Mouse (Mus musculus) forebrain, embryonic 13.5 days (tissue): ENCODE measurements at regions not wholly inside any gene's neighbourhood (a gene's known extent, or its start where the extent isn't known, plus 50 kb on each side); places are given as distances from the start of the nearest gene placed in this dataset.

Source experiments
- ATAC-seq: fragments of 200-750 bp; cut with Nextera tagmentation; 2 replicates; pipeline ENCODE4 v1.8.0; 2017
- H3K27ac ChIP-seq: fragments of 300-500 bp; sonication (generic); 2 replicates; pipeline ENCODE4 v1.5.1; 2015; ENCODE audit warnings: inconsistent platforms, mild to moderate bottlenecking, moderate library complexity
- H3K27me3 ChIP-seq: fragments of 300-500 bp; sonication (generic); 2 replicates; pipeline ENCODE4 v1.6.1; 2015; ENCODE audit warnings: mild to moderate bottlenecking, inconsistent platforms
- H3K36me3 ChIP-seq: fragments of 300-500 bp; sonication (generic); 2 replicates; pipeline ENCODE4 v1.6.1; 2015; ENCODE audit warnings: mild to moderate bottlenecking, inconsistent platforms; ENCODE audit not compliant: poor library complexity, severe bottlenecking
- H3K4me1 ChIP-seq: fragments of 300-500 bp; sonication (generic); 2 replicates; pipeline ENCODE4 v1.6.1; 2015; ENCODE audit warnings: inconsistent platforms
- H3K4me2 ChIP-seq: fragments of 300-500 bp; sonication (generic); 2 replicates; pipeline ENCODE4 v1.6.1; 2015; ENCODE audit warnings: inconsistent platforms, mild to moderate bottlenecking, moderate library complexity
- H3K4me3 ChIP-seq: fragments of 300-500 bp; sonication (generic); 2 replicates; pipeline ENCODE4 v1.5.1; 2015; ENCODE audit warnings: mild to moderate bottlenecking, inconsistent platforms
- H3K9ac ChIP-seq: fragments of 300-500 bp; sonication (generic); 2 replicates; pipeline ENCODE4 v1.6.1; 2015; ENCODE audit warnings: mild to moderate bottlenecking, inconsistent platforms
- H3K9me3 ChIP-seq: fragments of 300-500 bp; sonication (generic); replicated peaks from 2 replicates; pipeline ENCODE4 v1.6.1; 2016; ENCODE audit warnings: inconsistent platforms
- WGBS: fragments of 180-500 bp; shearing (Covaris S2); methylation state at CpG from one replicate; pipeline ENCODE4 v1.1.7; 2015; 5-methylcytosine and 5-hydroxymethylcytosine counted together

- Histone ChIP-seq H3K4me2 (no peak overlapping the region), H3K9me3 (no peaks in the 10 kb centered on the region), H3K36me3 (no peaks in the 10 kb centered on the region), H3K4me3 (no peak overlapping the region), H3K9ac (no peak overlapping the region), H3K27ac (no peak overlapping the region), H3K4me1 (no peaks in the 10 kb centered on the region), H3K27me3 (no peaks in the 10 kb centered on the region)
- 86% methylated on average over 5 of the region's 5 CpGs for WGBS
- no peak for ATAC-seq
These were observed 660.2 kb downstream of the Magi1 start for GRCm38 (mm10) chr6:93623541-93623940.

GRCm38 (mm10) chr6:93616926-93617325 lies 666.8 kb downstream of the Magi1 start:
- Histone ChIP-seq H3K9ac (no peak overlapping the region), H3K4me1 (no peaks in the 10 kb centered on the region), H3K4me2 (no peak overlapping the region), H3K9me3 (no peaks in the 10 kb centered on the region), H3K36me3 (no peaks in the 10 kb centered on the region), H3K4me3 (no peak overlapping the region), H3K27me3 (no peaks in the 10 kb centered on the region), H3K27ac (no peak overlapping the region)
- no peak for ATAC-seq

- H3K9me3 ChIP-seq, result no peaks in the 10 kb centered on the region
- no peak for ATAC-seq
- WGBS, result 87% methylated on average over 2 of the region's 2 CpGs
These were observed 657.1 kb upstream of the Adamts9 start for GRCm38 (mm10) chr6:93600376-93600775.

GRCm38 (mm10) chr6:93599371-93599770 lies 656.1 kb upstream of the Adamts9 start:
- H3K9ac ChIP-seq, result no peak overlapping the region
- no peak overlapping the region for H3K27ac ChIP-seq
- no peaks in the 10 kb centered on the region for H3K36me3 ChIP-seq
- 84% methylated on average over 3 of the region's 3 CpGs for WGBS
- H3K4me1 ChIP-seq, result no peaks in the 10 kb centered on the region
- ATAC-seq, result no peak
- no peak overlapping the region for H3K4me2 ChIP-seq
- H3K27me3 ChIP-seq, result no peaks in the 10 kb centered on the region
- H3K4me3 ChIP-seq, result no peak overlapping the region
- no peaks in the 10 kb centered on the region; the same call in 1 of the 2 replicates for H3K9me3 ChIP-seq

More at GRCm38 (mm10) chr6:93600376-93600775, 657.1 kb upstream of the Adamts9 start:
- Histone ChIP-seq H3K36me3 (no peaks in the 10 kb centered on the region), H3K27me3 (no peaks in the 10 kb centered on the region), H3K4me3 (no peak overlapping the region), H3K9ac (no peak overlapping the region), H3K4me1 (no peaks in the 10 kb centered on the region), H3K27ac (no peak overlapping the region), H3K4me2 (no peak overlapping the region)

- H3K4me3 ChIP-seq, result no peak overlapping the region
- H3K27me3 ChIP-seq, result no peaks in the 10 kb centered on the region
- H3K4me1 ChIP-seq, result no peaks in the 10 kb centered on the region
- no peak overlapping the region for H3K9ac ChIP-seq
- no peaks in the 10 kb centered on the region; the same call in 1 of the 2 replicates for H3K9me3 ChIP-seq
- no peak overlapping the region for H3K4me2 ChIP-seq
- 64% methylated on average over 2 of the region's 2 CpGs for WGBS
- no peaks in the 10 kb centered on the region for H3K36me3 ChIP-seq
- no peak overlapping the region for H3K27ac ChIP-seq
- ATAC-seq, result no peak
These were observed 646.6 kb upstream of the Adamts9 start for GRCm38 (mm10) chr6:93589935-93590334.

- no peaks in the 10 kb centered on the region for H3K27me3 ChIP-seq
- H3K27ac ChIP-seq, result no peak overlapping the region
- no peak overlapping the region for H3K9ac ChIP-seq
- 100% methylated on average over 2 of the region's 2 CpGs for WGBS
- H3K4me3 ChIP-seq, result no peak overlapping the region
- no peak for ATAC-seq
- no peak overlapping the region for H3K4me2 ChIP-seq
- H3K4me1 ChIP-seq, result no peaks in the 10 kb centered on the region
- H3K36me3 ChIP-seq, result no peaks in the 10 kb centered on the region
- no peaks in the 10 kb centered on the region for H3K9me3 ChIP-seq
These were observed 643.6 kb upstream of the Adamts9 start for GRCm38 (mm10) chr6:93586871-93587270.

- no peak for ATAC-seq
- Histone ChIP-seq H3K4me2 (no peak overlapping the region), H3K36me3 (no peaks in the 10 kb centered on the region), H3K4me1 (no peaks in the 10 kb centered on the region), H3K9ac (no peak overlapping the region), H3K9me3 (no peaks in the 10 kb centered on the region), H3K27me3 (no peaks in the 10 kb centered on the region), H3K27ac (no peak overlapping the region), H3K4me3 (no peak overlapping the region)
- WGBS, result 84% methylated on average over 7 of the region's 7 CpGs
These were observed 637.8 kb upstream of the Adamts9 start for GRCm38 (mm10) chr6:93581141-93581540.

- H3K9me3 ChIP-seq, result no peaks in the 10 kb centered on the region
- no peak overlapping the region for H3K27ac ChIP-seq
- no peak overlapping the region for H3K9ac ChIP-seq
- WGBS, result 65% methylated on average over 6 of the region's 6 CpGs
- H3K36me3 ChIP-seq, result no peaks in the 10 kb centered on the region
- ATAC-seq, result no peak
- no peaks in the 10 kb centered on the region for H3K4me1 ChIP-seq
- no peaks in the 10 kb centered on the region for H3K27me3 ChIP-seq
- no peak overlapping the region for H3K4me2 ChIP-seq
- no peak overlapping the region for H3K4me3 ChIP-seq
These were observed 637.4 kb upstream of the Adamts9 start for GRCm38 (mm10) chr6:93580716-93581115.

GRCm38 (mm10) chr6:93575249-93575648 lies 632.0 kb upstream of the Adamts9 start:
- ATAC-seq, result no peak
- Histone ChIP-seq H3K4me1 (peaks cover 11% of the 10 kb centered on the region), H3K4me2 (no peak overlapping the region), H3K4me3 (no peak overlapping the region), H3K9me3 (no peaks in the 10 kb centered on the region), H3K36me3 (no peaks in the 10 kb centered on the region), H3K9ac (no peak overlapping the region), H3K27me3 (no peaks in the 10 kb centered on the region), H3K27ac (no peak overlapping the region)
- 49% methylated on average over 6 of the region's 6 CpGs for WGBS

- WGBS, result 51% methylated on average over 7 of the region's 7 CpGs
- peak; percentile 93 for ATAC-seq
- H3K9me3 ChIP-seq, result no peaks in the 10 kb centered on the region
- H3K4me3 ChIP-seq, result no peak overlapping the region
- H3K4me1 ChIP-seq, result peaks cover 11% of the 10 kb centered on the region
- no peak overlapping the region for H3K4me2 ChIP-seq
- peak overlapping the region; percentile 59; the same call in 1 of the 2 replicates for H3K27ac ChIP-seq
- no peak overlapping the region for H3K9ac ChIP-seq
- no peaks in the 10 kb centered on the region for H3K36me3 ChIP-seq
- no peaks in the 10 kb centered on the region for H3K27me3 ChIP-seq
These were observed 630.7 kb upstream of the Adamts9 start for GRCm38 (mm10) chr6:93573679-93574635.

GRCm38 (mm10) chr6:93569866-93570265 lies 626.6 kb upstream of the Adamts9 start:
- peaks cover 11% of the 10 kb centered on the region for H3K4me1 ChIP-seq
- H3K27ac ChIP-seq, result no peak overlapping the region
- 90% methylated on average over 2 of the region's 2 CpGs for WGBS
- H3K9ac ChIP-seq, result no peak overlapping the region
- no peaks in the 10 kb centered on the region for H3K27me3 ChIP-seq
- no peaks in the 10 kb centered on the region for H3K9me3 ChIP-seq
- no peak overlapping the region for H3K4me2 ChIP-seq
- no peak overlapping the region for H3K4me3 ChIP-seq
- ATAC-seq, result no peak
- H3K36me3 ChIP-seq, result no peaks in the 10 kb centered on the region

GRCm38 (mm10) chr6:93569211-93569610 lies 625.9 kb upstream of the Adamts9 start:
- 82% methylated on average over 6 of the region's 6 CpGs for WGBS

More at GRCm38 (mm10) chr6:93569211-93569610, 625.9 kb upstream of the Adamts9 start:
- no peaks in the 10 kb centered on the region for H3K36me3 ChIP-seq
- H3K4me2 ChIP-seq, result no peak overlapping the region
- peaks cover 8% of the 10 kb centered on the region for H3K4me1 ChIP-seq
- no peak overlapping the region for H3K27ac ChIP-seq
- no peak overlapping the region for H3K9ac ChIP-seq
- H3K9me3 ChIP-seq, result no peaks in the 10 kb centered on the region
- ATAC-seq, result no peak
- no peaks in the 10 kb centered on the region for H3K27me3 ChIP-seq
- H3K4me3 ChIP-seq, result no peak overlapping the region
